Mouse (Mus musculus) c-Kit-positive CD71-positive TER-119-positive erythroid progenitor cells, embryonic 14.5 days (primary cell): Measurements from ENCODE around the gene Ppp1r14a.
A peak's percentile ranks its signal among the peaks of the same experiment; 100 is the strongest.

Experiments
- DNase-seq: peaks from one replicate; pipeline ENCODE4 v3.0.0-alpha.2; 2013; ENCODE audit warnings: low spot score

The Ppp1r14a gene

GRCm38 (mm10) chr7:29303738-29304462, 14.8 kb downstream of the Ppp1r14a start, which contains the start of gene Dpf1:
Gene Dpf1 (plus strand): TSS chr7:29303951.
- DNase-seq: peak; percentile 55

GRCm38 (mm10) chr7:29304463-29305262, 15.6 kb downstream of the Ppp1r14a start:
- DNase-seq: no peak

GRCm38 (mm10) chr7:29305263-29305988, 16.3 kb downstream of the Ppp1r14a start:
- DNase-seq: no peak

- DNase-seq: no peak
Measured at GRCm38 (mm10) chr7:29306108-29306507, 17.0 kb downstream of the Ppp1r14a start.

GRCm38 (mm10) chr7:29306619-29307018, 17.5 kb downstream of the Ppp1r14a start:
- DNase-seq: peak; percentile 72

- DNase-seq: peak; percentile 76
Measured at GRCm38 (mm10) chr7:29307350-29308104, 18.4 kb downstream of the Ppp1r14a start.

GRCm38 (mm10) chr7:29309221-29309721, 20.2 kb downstream of the Ppp1r14a start:
- DNase-seq: no peak

- DNase-seq: no peak
Measured at GRCm38 (mm10) chr7:29309749-29310148, 20.6 kb downstream of the Ppp1r14a start.

- no peak for DNase-seq
Measured at GRCm38 (mm10) chr7:29313051-29313450, 23.9 kb downstream of the Ppp1r14a start.

- DNase-seq: no peak
Measured at GRCm38 (mm10) chr7:29313572-29314261, 24.6 kb downstream of the Ppp1r14a start.

GRCm38 (mm10) chr7:29314844-29315628, 25.9 kb downstream of the Ppp1r14a start:
- no peak for DNase-seq

- DNase-seq: no peak
Measured at GRCm38 (mm10) chr7:29316137-29316734, 27.1 kb downstream of the Ppp1r14a start.

GRCm38 (mm10) chr7:29316976-29317375, 27.9 kb downstream of the Ppp1r14a start:
- no peak for DNase-seq

- DNase-seq: no peak
Measured at GRCm38 (mm10) chr7:29317558-29317957, 28.4 kb downstream of the Ppp1r14a start.

- no peak for DNase-seq
Measured at GRCm38 (mm10) chr7:29318115-29318911, 29.2 kb downstream of the Ppp1r14a start.

- no peak for DNase-seq
Measured at GRCm38 (mm10) chr7:29319337-29320307, 30.5 kb downstream of the Ppp1r14a start.

- DNase-seq: no peak
Measured at GRCm38 (mm10) chr7:29327087-29327486, 38.0 kb downstream of the Ppp1r14a start.

- DNase-seq: no peak
Measured at GRCm38 (mm10) chr7:29328984-29329383, 39.9 kb downstream of the Ppp1r14a start.
